Mouse (Mus musculus) limb, embryonic 11.5 days (tissue): ENCODE measurements at regions not wholly inside any gene's neighbourhood (a gene's known extent, or its start where the extent isn't known, plus 50 kb on each side); places are given as distances from the start of the nearest gene placed in this dataset.

Experiments used
- ATAC-seq: fragments of 200-750 bp; cut with Nextera tagmentation; 2 replicates; pipeline ENCODE4 v1.8.0; 2017; ENCODE audit warnings: low read depth; ENCODE audit not compliant: insufficient number of reproducible peaks, low FRiP score, low TSS enrichment
- DNase-seq: peaks from one replicate; pipeline ENCODE4 v3.0.0-alpha.2; 2015; ENCODE audit warnings: low spot score
- H3K27ac ChIP-seq: fragments of 300-500 bp; sonication (generic); replicated peaks from 2 replicates; pipeline ENCODE4 v1.5.1; 2014; ENCODE audit warnings: low read depth, mild to moderate bottlenecking, low read length
- H3K27me3 ChIP-seq: fragments of 300-500 bp; sonication (generic); 2 replicates; pipeline ENCODE4 v1.6.1; 2014; ENCODE audit warnings: mild to moderate bottlenecking, low read length, mixed read lengths; ENCODE audit not compliant: control insufficient read depth, insufficient read depth
- H3K36me3 ChIP-seq: fragments of 300-500 bp; sonication (generic); 2 replicates; pipeline ENCODE4 v1.6.1; 2014; ENCODE audit warnings: mild to moderate bottlenecking, low read length, moderate library complexity, mixed read lengths; ENCODE audit not compliant: control insufficient read depth, insufficient read depth
- H3K4me1 ChIP-seq: fragments of 300-500 bp; sonication (generic); 2 replicates; pipeline ENCODE4 v1.6.1; 2014; ENCODE audit warnings: low read length, mixed read lengths; ENCODE audit not compliant: control insufficient read depth, insufficient read depth
- H3K4me2 ChIP-seq: fragments of 300-500 bp; sonication (generic); 2 replicates; pipeline ENCODE4 v1.6.1; 2014; ENCODE audit warnings: low read depth, mild to moderate bottlenecking, moderate library complexity; ENCODE audit not compliant: severe bottlenecking
- H3K4me3 ChIP-seq: fragments of 300-500 bp; sonication (generic); 2 replicates; pipeline ENCODE4 v1.5.1; 2014; ENCODE audit warnings: low read depth, low read length
- H3K9ac ChIP-seq: fragments of 300-500 bp; sonication (generic); 2 replicates; pipeline ENCODE4 v1.6.1; 2014; ENCODE audit warnings: mild to moderate bottlenecking, low read length
- H3K9me3 ChIP-seq: fragments of 300-500 bp; sonication (generic); 2 replicates; pipeline ENCODE4 v1.6.1; 2016; ENCODE audit warnings: low read length; ENCODE audit not compliant: control insufficient read depth
- WGBS: fragments of 180-500 bp; shearing (Covaris S2); extraction: QIAGEN DNeasy Blood & Tissue Kit; methylation state at CpG from one replicate; pipeline ENCODE4 v1.1.7; 2014; 5-methylcytosine and 5-hydroxymethylcytosine counted together

DNA sequence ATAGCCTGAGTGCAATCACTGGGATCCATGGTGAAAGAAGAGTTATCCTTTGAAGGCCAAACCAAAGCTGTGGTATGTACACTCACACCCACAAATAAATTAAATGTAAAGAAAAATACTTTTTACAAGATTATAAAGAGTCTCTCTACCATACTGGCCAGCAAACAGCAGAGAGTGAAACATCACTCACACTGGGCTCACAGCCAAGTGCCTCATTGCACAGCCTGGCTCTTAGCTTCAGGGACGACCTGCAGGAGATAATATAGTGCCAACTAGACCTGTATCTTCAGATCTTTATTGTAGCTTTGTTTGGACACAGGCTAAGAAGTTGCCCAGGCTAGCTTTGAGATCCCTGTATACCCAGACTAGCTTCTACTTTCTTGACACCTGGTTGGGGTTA, 174.1 kb upstream of the Irx5 start:
- Histone ChIP-seq H3K4me1 (peaks cover 2% of the 10 kb centered on the region; the same call in 1 of the 2 replicates), H3K9me3 (no peaks in the 10 kb centered on the region), H3K9ac (no peak overlapping the region), H3K27ac (no peak overlapping the region), H3K4me2 (no peak overlapping the region), H3K36me3 (no peaks in the 10 kb centered on the region), H3K27me3 (no peaks in the 10 kb centered on the region), H3K4me3 (no peak overlapping the region)
- ATAC-seq, result no peak
- no peak for DNase-seq
- 42% methylated on average over 1 of the region's 1 CpGs for WGBS

- peaks cover 5% of the 10 kb centered on the region for H3K4me1 ChIP-seq
- H3K27ac ChIP-seq, result no peak overlapping the region
- no peaks in the 10 kb centered on the region for H3K27me3 ChIP-seq
- H3K4me2 ChIP-seq, result no peak overlapping the region
- H3K36me3 ChIP-seq, result no peaks in the 10 kb centered on the region
- DNase-seq, result no peak
- H3K9ac ChIP-seq, result no peak overlapping the region
- H3K9me3 ChIP-seq, result no peaks in the 10 kb centered on the region
- WGBS, result 86% methylated on average over 4 of the region's 4 CpGs
- no peak for ATAC-seq
- no peak overlapping the region for H3K4me3 ChIP-seq
These were observed 176.8 kb upstream of the Irx5 start for GRCm38 (mm10) chr8:92180651-92181050.

DNA sequence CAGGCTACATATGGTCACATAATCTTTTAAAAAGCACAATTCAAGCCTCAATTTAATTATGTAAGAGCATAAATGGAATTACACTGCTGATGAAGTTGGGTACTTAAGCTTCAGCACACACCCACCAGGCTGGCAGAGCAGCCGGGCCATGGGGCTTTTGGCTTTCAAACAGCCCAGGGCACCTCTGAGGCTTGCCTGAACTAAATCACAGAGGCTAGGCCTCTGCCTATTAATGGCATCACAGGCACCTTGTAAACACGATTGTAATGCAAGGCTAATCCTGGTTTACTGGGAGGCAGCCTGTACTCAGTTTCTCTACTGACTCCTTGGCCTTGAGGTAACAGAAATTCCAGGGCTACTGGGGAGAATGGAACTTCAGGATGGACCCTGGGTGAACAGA, 178.1 kb upstream of the Irx5 start:
- no peak overlapping the region for H3K4me3 ChIP-seq
- no peak overlapping the region for H3K4me2 ChIP-seq
- no peaks in the 10 kb centered on the region for H3K27me3 ChIP-seq
- H3K27ac ChIP-seq, result no peak overlapping the region
- no peaks in the 10 kb centered on the region for H3K36me3 ChIP-seq
- peak; percentile 55 for DNase-seq
- no peaks in the 10 kb centered on the region for H3K9me3 ChIP-seq
- ATAC-seq, result no peak
- WGBS, result 33% methylated on average over 2 of the region's 2 CpGs
- H3K4me1 ChIP-seq, result peaks cover 5% of the 10 kb centered on the region
- H3K9ac ChIP-seq, result no peak overlapping the region

GRCm38 (mm10) chr8:92176101-92176500, 181.3 kb upstream of the Irx5 start:
- no peak for DNase-seq
- no peaks in the 10 kb centered on the region for H3K27me3 ChIP-seq
- ATAC-seq, result no peak

DNA sequence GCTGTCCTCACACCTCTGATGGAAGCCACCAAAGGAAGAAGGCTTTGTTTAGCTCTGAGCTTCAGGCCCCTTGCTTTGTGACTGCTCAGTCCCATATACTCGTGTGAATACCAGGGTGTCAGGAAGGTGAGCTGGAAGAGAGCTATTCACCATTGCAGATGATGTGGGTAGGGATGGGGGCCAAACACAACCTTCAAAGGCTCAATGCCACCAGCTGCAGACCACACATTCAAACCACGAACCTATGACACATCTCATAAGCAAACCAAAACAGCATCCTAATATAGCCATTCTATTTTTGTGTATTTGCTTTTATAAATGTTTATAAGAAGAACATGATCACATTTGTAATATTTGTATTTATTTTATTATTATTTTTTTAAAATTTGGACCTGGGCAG, 183.3 kb upstream of the Irx5 start:
- 75% methylated on average over 2 of the region's 2 CpGs for WGBS
- ATAC-seq (no peak), DNase-seq (no peak)
- H3K4me3 ChIP-seq, result no peak overlapping the region
- no peaks in the 10 kb centered on the region for H3K36me3 ChIP-seq
- no peak overlapping the region for H3K27ac ChIP-seq
- H3K4me2 ChIP-seq, result no peak overlapping the region
- peaks cover 3% of the 10 kb centered on the region; the same call in 1 of the 2 replicates for H3K4me1 ChIP-seq
- H3K27me3 ChIP-seq, result no peaks in the 10 kb centered on the region
- H3K9ac ChIP-seq, result no peak overlapping the region
- H3K9me3 ChIP-seq, result no peaks in the 10 kb centered on the region

More at GRCm38 (mm10) chr8:92176101-92176500, 181.3 kb upstream of the Irx5 start:
- Histone ChIP-seq H3K9ac (no peak overlapping the region), H3K36me3 (no peaks in the 10 kb centered on the region), H3K4me3 (no peak overlapping the region), H3K9me3 (no peaks in the 10 kb centered on the region), H3K27ac (no peak overlapping the region), H3K4me2 (no peak overlapping the region), H3K4me1 (peaks cover 5% of the 10 kb centered on the region)
- 80% methylated on average over 5 of the region's 5 CpGs for WGBS

GRCm38 (mm10) chr8:92171578-92171977, 185.8 kb upstream of the Irx5 start:
- Histone ChIP-seq H3K4me2 (no peak overlapping the region), H3K9ac (no peak overlapping the region), H3K9me3 (no peaks in the 10 kb centered on the region), H3K27ac (no peak overlapping the region), H3K36me3 (no peaks in the 10 kb centered on the region), H3K4me3 (no peak overlapping the region), H3K4me1 (peaks cover 10% of the 10 kb centered on the region; the same call in 1 of the 2 replicates), H3K27me3 (no peaks in the 10 kb centered on the region)
- no peak for ATAC-seq
- WGBS, result 58% methylated on average over 2 of the region's 2 CpGs
- no peak for DNase-seq

DNA sequence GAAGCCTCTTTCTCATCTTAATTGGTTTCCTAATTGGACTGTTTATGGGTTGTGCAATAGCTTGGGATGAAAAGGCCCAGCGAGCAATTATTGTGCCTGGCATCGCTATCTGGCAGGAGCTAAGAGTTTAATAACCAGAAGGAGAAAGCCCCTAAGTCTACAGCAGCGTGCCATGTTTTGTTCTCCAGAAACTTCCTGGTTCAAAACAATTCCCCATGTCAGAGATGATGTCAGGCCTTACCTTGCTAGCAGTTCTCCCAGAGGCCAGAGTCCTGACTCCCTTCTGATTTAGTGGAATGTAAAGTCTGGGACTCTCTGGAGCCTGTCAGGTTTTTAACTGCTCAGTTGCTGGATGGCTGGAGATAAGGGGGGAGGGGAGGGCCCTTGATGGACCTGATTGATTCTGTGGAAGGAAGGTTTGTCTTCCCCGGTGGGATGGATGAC, 190.1 kb upstream of the Irx5 start:
- ATAC-seq (no peak), DNase-seq (no peak)
- Histone ChIP-seq H3K9me3 (no peaks in the 10 kb centered on the region), H3K27ac (no peak overlapping the region), H3K36me3 (no peaks in the 10 kb centered on the region), H3K4me2 (no peak overlapping the region), H3K4me3 (no peak overlapping the region), H3K9ac (no peak overlapping the region), H3K27me3 (no peaks in the 10 kb centered on the region), H3K4me1 (peaks cover 7% of the 10 kb centered on the region; the same call in 1 of the 2 replicates)
- WGBS, result 12% methylated on average over 4 of the region's 4 CpGs

- H3K27me3 ChIP-seq, result no peaks in the 10 kb centered on the region
- no peak overlapping the region for H3K9ac ChIP-seq
- 82% methylated on average over 6 of the region's 6 CpGs for WGBS
- H3K4me2 ChIP-seq, result no peak overlapping the region
- no peaks in the 10 kb centered on the region for H3K9me3 ChIP-seq
- DNase-seq (no peak), ATAC-seq (no peak)
- peaks cover 7% of the 10 kb centered on the region; the same call in 1 of the 2 replicates for H3K4me1 ChIP-seq
- H3K27ac ChIP-seq, result no peak overlapping the region
- no peak overlapping the region for H3K4me3 ChIP-seq
- H3K36me3 ChIP-seq, result no peaks in the 10 kb centered on the region
These were observed 192.1 kb upstream of the Irx5 start for GRCm38 (mm10) chr8:92165306-92165705.

DNA sequence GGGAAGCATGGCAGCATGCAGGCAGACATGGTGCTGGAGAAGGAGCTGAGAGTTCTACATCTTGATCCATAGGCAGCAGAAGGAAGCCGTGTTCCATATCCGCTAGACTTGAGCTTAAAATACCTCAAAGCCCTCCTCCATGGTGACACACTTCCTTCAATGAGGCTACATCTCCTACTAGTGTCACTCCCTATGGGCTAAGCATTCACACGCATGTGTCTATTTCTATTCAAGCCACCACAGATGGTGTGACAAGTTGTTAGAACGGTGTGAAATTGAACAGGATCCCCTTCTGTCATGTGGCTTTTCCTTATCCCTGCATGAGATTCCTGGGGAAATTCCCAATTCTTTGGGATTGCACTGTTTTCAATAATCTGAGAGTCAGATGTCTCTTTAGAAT, 192.9 kb upstream of the Irx5 start:
- Histone ChIP-seq H3K27me3 (no peaks in the 10 kb centered on the region), H3K36me3 (no peaks in the 10 kb centered on the region), H3K9ac (no peak overlapping the region), H3K4me3 (no peak overlapping the region), H3K27ac (no peak overlapping the region), H3K4me2 (no peak overlapping the region), H3K4me1 (peaks cover 7% of the 10 kb centered on the region; the same call in 1 of the 2 replicates), H3K9me3 (no peaks in the 10 kb centered on the region)
- DNase-seq, result no peak
- ATAC-seq, result no peak
- WGBS, result 96% methylated on average over 4 of the region's 4 CpGs
